Mouse (Mus musculus) stomach, embryonic 16.5 days (tissue): ENCODE data around the gene Slc26a8. TPM values are rescaled to one million over a fixed set of nuclear protein-coding genes. Genes with fewer than 3 reads are reported as not detected.
A peak's percentile ranks its signal among the peaks of the same experiment; 100 is the strongest.

Experiments used
- ATAC-seq: fragments of 200-750 bp; cut with Nextera tagmentation; 2 replicates; pipeline ENCODE4 v1.8.0; 2017; ENCODE audit warnings: moderate number of reproducible peaks, moderate TSS enrichment; ENCODE audit not compliant: insufficient read depth, low FRiP score
- H3K27ac ChIP-seq: fragments of 300-500 bp; sonication (generic); 2 replicates; pipeline ENCODE4 v1.5.1; 2014; ENCODE audit warnings: low read length
- H3K27me3 ChIP-seq: fragments of 300-500 bp; sonication (generic); 2 replicates; pipeline ENCODE4 v1.6.1; 2014; ENCODE audit warnings: low read length, control low read depth, mixed read lengths; ENCODE audit not compliant: control insufficient read depth, insufficient read depth
- H3K36me3 ChIP-seq: fragments of 300-500 bp; sonication (generic); 2 replicates; pipeline ENCODE4 v1.6.1; 2014; ENCODE audit warnings: low read length; ENCODE audit not compliant: control insufficient read depth, insufficient read depth
- H3K4me1 ChIP-seq: fragments of 300-500 bp; sonication (generic); 2 replicates; pipeline ENCODE4 v1.6.1; 2014; ENCODE audit warnings: low read length, control low read depth, mixed read lengths; ENCODE audit not compliant: control insufficient read depth, insufficient read depth
- H3K4me2 ChIP-seq: fragments of 300-500 bp; sonication (generic); 2 replicates; pipeline ENCODE4 v1.6.1; 2014; ENCODE audit warnings: low read depth, low read length, mixed read lengths
- H3K4me3 ChIP-seq: fragments of 300-500 bp; sonication (generic); replicated peaks from 2 replicates; pipeline ENCODE4 v1.5.1; 2014; ENCODE audit warnings: mild to moderate bottlenecking, low read length
- H3K9ac ChIP-seq: fragments of 300-500 bp; sonication (generic); 2 replicates; pipeline ENCODE4 v1.6.1; 2014; ENCODE audit warnings: low read length
- H3K9me3 ChIP-seq: fragments of 300-500 bp; sonication (generic); replicated peaks from 2 replicates; pipeline ENCODE4 v1.6.1; 2016; ENCODE audit warnings: low read length, control low read depth; ENCODE audit not compliant: control insufficient read depth
- WGBS: fragments of 180-500 bp; shearing (Covaris S2); extraction: QIAGEN DNeasy Blood & Tissue Kit; methylation state at CpG from one replicate; pipeline ENCODE4 v1.1.7; 2014; 5-methylcytosine and 5-hydroxymethylcytosine counted together
- polyA plus RNA-seq: library from polyadenylated mRNA; unstranded; fragments of >200 nt; fragmentation: Nextera tagmentation; extraction: Ambion mirVana; gene quantifications from 2 replicates; pipeline ENCODE4 v1.2.1, GENCODE M21; 2015

The Slc26a8 gene
- polyA plus RNA-seq, 1 experiment from 2014 or later, result 0.46 TPM

GRCm38 (mm10) chr17:28706697-28707096 is 16.7 kb upstream of the Slc26a8 start:
- no peaks in the 10 kb centered on the region for H3K27me3 ChIP-seq
- H3K4me1 ChIP-seq, result peaks cover 14% of the 10 kb centered on the region
- 39% methylated on average over 1 of the region's 1 CpGs for WGBS
- H3K4me3 ChIP-seq, result no peak overlapping the region
- no peaks in the 10 kb centered on the region for H3K9me3 ChIP-seq
- no peak overlapping the region for H3K9ac ChIP-seq
- no peaks in the 10 kb centered on the region for H3K36me3 ChIP-seq
- no peak for ATAC-seq
- no peak overlapping the region for H3K27ac ChIP-seq
- no peak overlapping the region for H3K4me2 ChIP-seq

GRCm38 (mm10) chr17:28702646-28703045 is 12.6 kb upstream of the Slc26a8 start:
- no peak for ATAC-seq
- Histone ChIP-seq H3K9me3 (no peaks in the 10 kb centered on the region), H3K27me3 (no peaks in the 10 kb centered on the region), H3K4me1 (peaks cover 11% of the 10 kb centered on the region), H3K4me3 (no peak overlapping the region), H3K36me3 (0 out of 2 replicates have a peak, but pooled peaks cover 5% of the 10 kb centered on the region), H3K4me2 (no peak overlapping the region), H3K27ac (no peak overlapping the region), H3K9ac (no peak overlapping the region)
- WGBS, result 58% methylated on average over 2 of the region's 2 CpGs

- ATAC-seq, result no peak
- Histone ChIP-seq H3K4me3 (no peak overlapping the region), H3K27me3 (no peaks in the 10 kb centered on the region), H3K9ac (no peak overlapping the region), H3K27ac (no peak overlapping the region), H3K4me2 (no peak overlapping the region), H3K36me3 (0 out of 2 replicates have a peak, but pooled peaks cover 5% of the 10 kb centered on the region), H3K4me1 (peaks cover 20% of the 10 kb centered on the region), H3K9me3 (no peaks in the 10 kb centered on the region)
- WGBS, result 69% methylated on average over 3 of the region's 3 CpGs
Observed at GRCm38 (mm10) chr17:28701737-28702136, 11.7 kb upstream of the Slc26a8 start.

GRCm38 (mm10) chr17:28701171-28701570 is 11.1 kb upstream of the Slc26a8 start:
- H3K27me3 ChIP-seq, result no peaks in the 10 kb centered on the region
- H3K9ac ChIP-seq, result no peak overlapping the region
- 0 out of 2 replicates have a peak, but pooled peaks cover 5% of the 10 kb centered on the region for H3K36me3 ChIP-seq
- no peak overlapping the region for H3K4me2 ChIP-seq
- no peak overlapping the region for H3K4me3 ChIP-seq
- no peaks in the 10 kb centered on the region for H3K9me3 ChIP-seq
- ATAC-seq, result no peak
- WGBS, result 88% methylated on average over 4 of the region's 4 CpGs
- no peak overlapping the region for H3K27ac ChIP-seq
- H3K4me1 ChIP-seq, result peaks cover 23% of the 10 kb centered on the region

- Histone ChIP-seq H3K27me3 (no peaks in the 10 kb centered on the region), H3K4me1 (peaks cover 24% of the 10 kb centered on the region), H3K36me3 (0 out of 2 replicates have a peak, but pooled peaks cover 5% of the 10 kb centered on the region), H3K27ac (no peak overlapping the region), H3K9me3 (no peaks in the 10 kb centered on the region), H3K4me2 (no peak overlapping the region), H3K4me3 (no peak overlapping the region), H3K9ac (no peak overlapping the region)
- 76% methylated on average over 7 of the region's 7 CpGs for WGBS
- no peak for ATAC-seq
Observed at GRCm38 (mm10) chr17:28699789-28700188, 9.8 kb upstream of the Slc26a8 start.

- peaks cover 26% of the 10 kb centered on the region for H3K4me1 ChIP-seq
- 0 out of 2 replicates have a peak, but pooled peaks cover 5% of the 10 kb centered on the region for H3K36me3 ChIP-seq
- no peak overlapping the region for H3K9ac ChIP-seq
- ATAC-seq, result no peak
- no peak overlapping the region for H3K27ac ChIP-seq
- no peak overlapping the region for H3K4me3 ChIP-seq
- WGBS, result 46% methylated on average over 2 of the region's 2 CpGs
- no peaks in the 10 kb centered on the region for H3K27me3 ChIP-seq
- no peak overlapping the region for H3K4me2 ChIP-seq
- H3K9me3 ChIP-seq, result no peaks in the 10 kb centered on the region
Observed at GRCm38 (mm10) chr17:28698672-28699071, 8.6 kb upstream of the Slc26a8 start.

- 62% methylated on average over 4 of the region's 4 CpGs for WGBS
- H3K9ac ChIP-seq, result no peak overlapping the region
- H3K9me3 ChIP-seq, result no peaks in the 10 kb centered on the region
- no peak for ATAC-seq
- no peaks in the 10 kb centered on the region for H3K27me3 ChIP-seq
- no peak overlapping the region for H3K4me2 ChIP-seq
- no peak overlapping the region for H3K4me3 ChIP-seq
- H3K27ac ChIP-seq, result no peak overlapping the region; the same call in 1 of the 2 replicates
- 0 out of 2 replicates have a peak, but pooled peaks cover 5% of the 10 kb centered on the region for H3K36me3 ChIP-seq
- H3K4me1 ChIP-seq, result peaks cover 30% of the 10 kb centered on the region
Observed at GRCm38 (mm10) chr17:28698245-28698644, 8.2 kb upstream of the Slc26a8 start.

- 45% methylated on average over 13 of the region's 13 CpGs for WGBS
- ATAC-seq, result peak; percentile 77
- no peak overlapping the region for H3K4me3 ChIP-seq
- 0 out of 2 replicates have a peak overlapping the region, but pooled peaks have one; percentile 8 for H3K9ac ChIP-seq
- H3K4me1 ChIP-seq, result peaks cover 30% of the 10 kb centered on the region
- 0 out of 2 replicates have a peak overlapping the region, but pooled peaks have one; percentile 2 for H3K4me2 ChIP-seq
- no peaks in the 10 kb centered on the region for H3K9me3 ChIP-seq
- H3K27ac ChIP-seq, result peak overlapping the region; percentile 60
- H3K36me3 ChIP-seq, result 0 out of 2 replicates have a peak, but pooled peaks cover 5% of the 10 kb centered on the region
- no peaks in the 10 kb centered on the region for H3K27me3 ChIP-seq
Observed at GRCm38 (mm10) chr17:28697290-28698195, 7.5 kb upstream of the Slc26a8 start.

GRCm38 (mm10) chr17:28696641-28697040 is 6.6 kb upstream of the Slc26a8 start:
- H3K27me3 ChIP-seq, result no peaks in the 10 kb centered on the region
- 18% methylated on average over 2 of the region's 2 CpGs for WGBS
- H3K9ac ChIP-seq, result no peak overlapping the region
- ATAC-seq, result no peak
- no peak overlapping the region; the same call in 1 of the 2 replicates for H3K27ac ChIP-seq
- H3K9me3 ChIP-seq, result no peaks in the 10 kb centered on the region
- peaks cover 28% of the 10 kb centered on the region for H3K4me1 ChIP-seq
- H3K36me3 ChIP-seq, result 0 out of 2 replicates have a peak, but pooled peaks cover 5% of the 10 kb centered on the region
- H3K4me3 ChIP-seq, result no peak overlapping the region
- 0 out of 2 replicates have a peak overlapping the region, but pooled peaks have one; percentile 3 for H3K4me2 ChIP-seq
